Mouse (Mus musculus): Measurements from ENCODE around the gene Pglyrp1. TPM values are rescaled to one million over a fixed set of nuclear protein-coding genes. Genes with fewer than 3 reads are reported as not detected.
A peak's percentile ranks its signal among the peaks of the same experiment; 100 is the strongest.

Gene Pglyrp1
- total RNA-seq, 1 experiment, result 0.89 TPM

GRCm38 (mm10) chr7:18923711-18924191 lies 52.6 kb downstream of the Pglyrp1 start:
- Histone ChIP-seq H3K36me3 (ENCODE audit: control insufficient read depth, insufficient read depth, low read length, poor library complexity, severe bottlenecking) (no peaks in the 10 kb centered on the region), H3K9me3 (ENCODE audit: control insufficient read depth, insufficient read depth, low read depth, low read length) (no peaks in the 10 kb centered on the region), H3K27ac (ENCODE audit: insufficient read depth, low read depth, low read length, poor library complexity, severe bottlenecking) (no peak overlapping the region), H3K4me3 (ENCODE audit: insufficient read depth in 1 of 2, low read depth in 1 of 2, low read length in 2 of 2, poor library complexity in 1 of 2, severe bottlenecking in 1 of 2) (no peak overlapping the region), H3K9ac (ENCODE audit: insufficient read depth, low read depth, low read length, poor library complexity, severe bottlenecking) (no peak overlapping the region), H3K4me1 (ENCODE audit: control insufficient read depth in 2 of 2, insufficient read depth in 2 of 2, low read length in 2 of 2, poor library complexity in 1 of 2) (peaks cover 9 to 15% of the 10 kb centered on the region in 2 experiments)
- in situ Hi-C loops (cut with MboI; ENCODE audit: low sequenced_read_pairs in 2 of 2, unreplicated experiment in 2 of 2), result no loop called here
- TF ChIP-seq ZC3H11A (IDR thresholded peaks at IDR 0.05; ENCODE audit: borderline replicate concordance, low read depth, low read length) (no peak), CHD2 (IDR thresholded peaks at IDR 0.05; ENCODE audit: low read depth, low read length) (no peak), ZNF384 (IDR thresholded peaks at IDR 0.05; ENCODE audit: low read depth, low read length) (no peak), HCFC1 (IDR thresholded peaks at IDR 0.05; ENCODE audit: borderline replicate concordance, insufficient read depth, low read length) (no peak), MAFK (IDR thresholded peaks at IDR 0.05; ENCODE audit: insufficient read depth, low read depth, low read length) (no peak)
- no peak for DNase-seq (ENCODE audit: low read depth, low spot score)

DNA sequence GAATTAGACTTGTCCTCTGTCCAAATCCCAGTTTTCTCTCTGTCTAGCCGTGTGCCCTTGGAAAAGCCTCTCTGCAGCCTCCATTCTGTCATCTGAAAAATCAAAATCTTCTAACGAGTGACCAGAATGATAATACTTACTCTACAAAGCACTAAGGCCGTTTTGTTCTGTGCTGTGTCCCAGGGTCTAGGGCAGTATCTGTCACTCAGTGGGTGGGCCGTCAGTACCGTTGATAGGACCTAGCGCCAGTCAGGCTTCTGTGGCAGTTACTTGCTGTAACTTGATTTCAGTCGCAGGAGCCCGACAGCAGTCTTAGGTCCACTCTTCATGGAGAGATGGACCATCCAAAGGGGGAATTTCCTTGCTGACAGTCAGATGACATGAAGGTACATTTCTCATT lies 53.2 kb downstream of the Pglyrp1 start:
- in situ Hi-C loops (cut with MboI; ENCODE audit: low sequenced_read_pairs in 2 of 2, unreplicated experiment in 2 of 2), result no loop called here

GRCm38 (mm10) chr7:18925162-18925938 lies 54.2 kb downstream of the Pglyrp1 start, which contains the start of gene Nova2:
TSS of gene Nova2 (plus strand) at chr7:18925888.
- peak within 1 kb of the TSS; percentile 23 for H3K9ac ChIP-seq (ENCODE audit: insufficient read depth, low read depth, low read length, poor library complexity, severe bottlenecking)
- no peaks in the 10 kb centered on the region for H3K36me3 ChIP-seq (ENCODE audit: control insufficient read depth, insufficient read depth, low read length, poor library complexity, severe bottlenecking)
- peak; percentile 94 for DNase-seq (ENCODE audit: low read depth, low spot score)
- H3K9me3 ChIP-seq (ENCODE audit: control insufficient read depth, insufficient read depth, low read depth, low read length), result no peaks in the 10 kb centered on the region
- H3K4me1 ChIP-seq (ENCODE audit: control insufficient read depth in 2 of 2, insufficient read depth in 2 of 2, low read length in 2 of 2, poor library complexity in 1 of 2), result peaks cover 9 to 15% of the 10 kb centered on the region in 2 experiments
- H3K27ac ChIP-seq (ENCODE audit: insufficient read depth, low read depth, low read length, poor library complexity, severe bottlenecking), result no peak within 1 kb of the TSS
- peak within 1 kb of the TSS; percentile 72 to 84 for H3K4me3 ChIP-seq (ENCODE audit: insufficient read depth in 1 of 2, low read depth in 1 of 2, low read length in 2 of 2, poor library complexity in 1 of 2, severe bottlenecking in 1 of 2)
- TF ChIP-seq CHD2 (IDR thresholded peaks at IDR 0.05; ENCODE audit: low read depth, low read length) (no peak), ZC3H11A (IDR thresholded peaks at IDR 0.05; ENCODE audit: borderline replicate concordance, low read depth, low read length) (no peak), MAFK (IDR thresholded peaks at IDR 0.05; ENCODE audit: insufficient read depth, low read depth, low read length) (no peak), ZNF384 (IDR thresholded peaks at IDR 0.05; ENCODE audit: low read depth, low read length) (no peak), HCFC1 (IDR thresholded peaks at IDR 0.05; ENCODE audit: borderline replicate concordance, insufficient read depth, low read length) (no peak)
- in situ Hi-C loops (cut with MboI; ENCODE audit: low sequenced_read_pairs in 2 of 2, unreplicated experiment in 2 of 2), result no loop called here

More for the DNA sequence above, 53.2 kb downstream of the Pglyrp1 start:
- H3K27ac ChIP-seq (ENCODE audit: insufficient read depth, low read depth, low read length, poor library complexity, severe bottlenecking), result no peak overlapping the region
- TF ChIP-seq ZNF384 (IDR thresholded peaks at IDR 0.05; ENCODE audit: low read depth, low read length) (no peak), HCFC1 (IDR thresholded peaks at IDR 0.05; ENCODE audit: borderline replicate concordance, insufficient read depth, low read length) (no peak), CHD2 (IDR thresholded peaks at IDR 0.05; ENCODE audit: low read depth, low read length) (no peak), MAFK (IDR thresholded peaks at IDR 0.05; ENCODE audit: insufficient read depth, low read depth, low read length) (no peak), ZC3H11A (IDR thresholded peaks at IDR 0.05; ENCODE audit: borderline replicate concordance, low read depth, low read length) (no peak)
- DNase-seq (ENCODE audit: low read depth, low spot score), result no peak
- peaks cover 9 to 15% of the 10 kb centered on the region in 2 experiments for H3K4me1 ChIP-seq (ENCODE audit: control insufficient read depth in 2 of 2, insufficient read depth in 2 of 2, low read length in 2 of 2, poor library complexity in 1 of 2)
- H3K36me3 ChIP-seq (ENCODE audit: control insufficient read depth, insufficient read depth, low read length, poor library complexity, severe bottlenecking), result no peaks in the 10 kb centered on the region
- H3K9ac ChIP-seq (ENCODE audit: insufficient read depth, low read depth, low read length, poor library complexity, severe bottlenecking), result no peak overlapping the region
- H3K4me3 ChIP-seq (ENCODE audit: insufficient read depth in 1 of 2, low read depth in 1 of 2, low read length in 2 of 2, poor library complexity in 1 of 2, severe bottlenecking in 1 of 2), result no peak overlapping the region
- no peaks in the 10 kb centered on the region for H3K9me3 ChIP-seq (ENCODE audit: control insufficient read depth, insufficient read depth, low read depth, low read length)

- Histone ChIP-seq H3K36me3 (ENCODE audit: control insufficient read depth, insufficient read depth, low read length, poor library complexity, severe bottlenecking) (no peaks in the 10 kb centered on the region), H3K4me3 (ENCODE audit: insufficient read depth in 1 of 2, low read depth in 1 of 2, low read length in 2 of 2, poor library complexity in 1 of 2, severe bottlenecking in 1 of 2) (peak overlapping the region; percentile 68 to 72), H3K9ac (ENCODE audit: insufficient read depth, low read depth, low read length, poor library complexity, severe bottlenecking) (peak overlapping the region; percentile 23), H3K9me3 (ENCODE audit: control insufficient read depth, insufficient read depth, low read depth, low read length) (no peaks in the 10 kb centered on the region), H3K27ac (ENCODE audit: insufficient read depth, low read depth, low read length, poor library complexity, severe bottlenecking) (no peak overlapping the region), H3K4me1 (ENCODE audit: control insufficient read depth in 2 of 2, insufficient read depth in 2 of 2, low read length in 2 of 2, poor library complexity in 1 of 2) (peaks cover 6 to 14% of the 10 kb centered on the region in 2 experiments)
- DNase-seq (ENCODE audit: low read depth, low spot score), result peak; percentile 39
- in situ Hi-C loops (cut with MboI; ENCODE audit: low sequenced_read_pairs in 2 of 2, unreplicated experiment in 2 of 2), result no loop called here
- TF ChIP-seq HCFC1 (IDR thresholded peaks at IDR 0.05; ENCODE audit: borderline replicate concordance, insufficient read depth, low read length), result no peak
- TF ChIP-seq ZC3H11A (IDR thresholded peaks at IDR 0.05; ENCODE audit: borderline replicate concordance, low read depth, low read length), result no peak
- TF ChIP-seq MAFK (IDR thresholded peaks at IDR 0.05; ENCODE audit: insufficient read depth, low read depth, low read length), result no peak
- no peak for TF ChIP-seq CHD2 (IDR thresholded peaks at IDR 0.05; ENCODE audit: low read depth, low read length)
- TF ChIP-seq ZNF384 (IDR thresholded peaks at IDR 0.05; ENCODE audit: low read depth, low read length), result no peak
These were observed 55.1 kb downstream of the Pglyrp1 start for GRCm38 (mm10) chr7:18926041-18926790.
